Mouse (Mus musculus): Measurements from ENCODE around the gene Il17c. TPM values are rescaled to one million over a fixed set of nuclear protein-coding genes. Genes with fewer than 3 reads are reported as not detected.

Il17c gene
- not detected for total RNA-seq (2021)
- long read RNA-seq, experiment 1, result 0 reads
- long read RNA-seq, experiment 2, result 0 reads

DNA sequence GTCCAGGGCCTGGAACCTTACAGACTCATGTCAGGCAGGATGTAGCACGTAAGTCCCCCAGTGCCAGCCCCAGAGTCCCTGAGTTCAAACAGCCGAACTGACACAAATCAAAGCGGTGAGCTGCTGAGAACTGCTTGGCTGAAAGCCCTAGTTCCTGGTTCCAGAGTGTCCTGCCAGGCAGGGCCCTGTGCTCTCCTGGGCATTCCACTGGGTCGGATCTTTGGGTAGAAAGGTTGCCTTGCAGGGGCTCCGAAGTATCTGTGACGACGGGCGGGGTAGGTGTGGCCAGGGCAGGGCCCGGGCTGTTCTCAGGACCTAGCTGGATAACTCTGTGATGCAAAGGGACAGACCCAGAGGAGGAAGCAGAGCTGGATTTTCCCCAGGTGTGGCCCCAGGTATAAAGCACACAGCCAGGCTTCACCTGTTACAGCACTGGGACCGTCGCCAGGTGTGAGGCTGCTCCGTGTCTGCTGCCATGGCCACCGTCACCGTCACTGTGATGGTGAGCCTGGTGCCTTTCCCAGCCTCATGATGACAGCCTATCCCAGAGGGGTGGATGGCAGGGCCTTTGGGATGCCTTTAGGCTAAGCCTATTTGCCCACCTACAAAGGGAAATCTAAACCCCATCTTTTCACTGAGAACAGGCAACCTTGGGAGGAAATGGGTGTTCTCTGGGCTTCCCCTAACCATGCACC lies at the start of gene Il17c:
Gene Il17c, plus strand, starts transcription at position 645 of the 695 bp plus-strand sequence.
- DNase-seq (ENCODE audit: low spot score), result no peak

- DNase-seq (ENCODE audit: low spot score), result no peak
Measured at GRCm38 (mm10) chr8:122375320-122375719, 46.5 kb upstream of the Il17c start.

DNA sequence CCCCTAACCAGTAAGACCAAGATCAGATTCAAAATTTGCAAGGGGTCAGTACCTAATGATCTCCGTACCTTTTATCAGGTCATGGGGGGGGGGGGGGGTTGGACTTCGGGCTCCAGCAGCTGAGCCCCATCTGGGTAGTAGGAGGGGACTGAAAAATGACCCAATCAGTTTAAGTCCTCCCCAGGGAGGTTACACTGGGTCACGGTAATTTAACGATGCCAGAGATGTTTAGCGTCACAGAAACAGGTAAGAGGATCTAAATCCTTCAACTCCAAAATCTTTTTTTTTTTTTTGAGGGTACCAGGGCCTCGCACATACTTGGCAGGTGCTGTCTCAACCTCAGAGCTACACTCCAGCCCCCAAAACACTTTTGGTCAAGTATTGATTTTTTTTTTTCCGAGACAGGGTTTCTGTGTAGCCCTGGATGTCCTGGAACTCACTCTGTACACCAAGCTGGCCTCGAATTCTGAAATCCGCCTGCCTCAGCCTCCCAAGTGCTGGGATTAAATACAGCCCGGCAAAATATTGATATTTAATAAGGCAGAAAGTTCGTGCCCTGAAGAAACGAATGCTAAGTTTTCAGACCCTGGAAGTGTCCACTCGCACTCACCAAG lies 46.0 kb upstream of the Il17c start:
- DNase-seq (ENCODE audit: low spot score), result no peak

- peak; percentile 99 for DNase-seq (ENCODE audit: low spot score)
Measured at GRCm38 (mm10) chr8:122376365-122377231, 45.2 kb upstream of the Il17c start, which contains the start of gene Zc3h18. Zc3h18 (plus strand) TSS chr8:122376609.

- DNase-seq (ENCODE audit: low spot score), result no peak
Measured at GRCm38 (mm10) chr8:122383039-122383438, 38.8 kb upstream of the Il17c start.

DNA sequence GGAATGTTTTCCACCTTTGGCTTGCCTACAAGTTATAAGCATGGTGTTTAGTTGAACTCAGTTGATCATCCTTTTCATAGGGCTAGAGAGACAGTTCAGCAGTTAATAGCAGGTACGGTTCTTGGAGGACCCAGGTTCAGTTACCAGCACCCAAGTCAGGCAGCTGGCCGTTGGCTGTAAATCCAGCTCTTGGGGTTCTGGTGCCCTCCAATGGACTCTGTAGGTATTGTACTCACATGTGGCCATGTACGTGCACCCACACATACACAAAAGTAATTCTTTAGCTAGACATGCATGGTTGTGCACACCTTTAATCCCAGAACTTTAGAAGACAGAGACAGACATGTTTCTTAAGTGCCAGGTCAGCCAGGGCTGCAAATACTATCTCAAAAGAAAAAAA lies 32.5 kb upstream of the Il17c start:
- DNase-seq (ENCODE audit: low spot score), result no peak

GRCm38 (mm10) chr8:122390758-122391157 lies 31.1 kb upstream of the Il17c start:
- DNase-seq (ENCODE audit: low spot score), result no peak

DNA sequence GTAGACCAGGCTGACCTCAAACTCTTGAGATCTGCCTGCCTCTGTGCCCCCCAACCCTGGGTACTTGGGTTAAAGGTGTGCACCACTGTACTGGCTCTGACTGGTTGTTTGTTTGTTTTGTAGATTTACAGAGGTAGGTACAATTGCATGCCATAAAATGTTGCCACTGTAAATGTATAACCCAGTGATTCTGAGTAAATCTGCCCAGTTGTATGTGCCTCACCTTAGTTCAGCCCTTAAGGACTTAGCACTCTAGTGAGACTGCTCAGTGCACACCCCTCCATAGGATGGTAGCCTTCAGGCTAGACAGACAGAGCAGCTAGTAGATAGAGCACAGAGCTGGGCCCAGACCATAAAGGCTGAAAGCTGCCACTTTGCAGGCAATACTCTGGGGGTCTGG lies 28.1 kb upstream of the Il17c start:
- no peak for DNase-seq (ENCODE audit: low spot score)

DNA sequence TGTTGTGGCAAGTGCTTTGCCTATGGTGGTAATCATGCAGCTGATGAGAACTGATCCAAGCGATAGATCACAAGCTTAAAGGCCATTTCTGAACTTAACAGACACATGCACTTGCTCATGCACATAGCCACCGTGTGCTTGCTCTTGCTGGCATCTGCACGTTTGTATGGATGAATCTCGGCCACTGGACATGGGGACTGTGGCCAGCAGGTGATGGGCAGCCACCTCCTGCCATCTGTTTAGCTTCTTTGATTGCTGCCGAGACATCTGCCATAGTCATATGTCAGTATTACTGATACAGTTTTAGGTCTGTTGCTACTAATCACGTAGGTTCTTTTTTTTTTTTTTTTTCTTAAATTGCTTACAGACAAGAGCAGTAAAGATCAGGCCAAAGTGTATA lies 26.5 kb upstream of the Il17c start:
- DNase-seq (ENCODE audit: low spot score), result no peak

GRCm38 (mm10) chr8:122398186-122398585 lies 23.6 kb upstream of the Il17c start:
- peak; percentile 56 for DNase-seq (ENCODE audit: low spot score)

- DNase-seq (ENCODE audit: low spot score), result no peak
Measured at GRCm38 (mm10) chr8:122405146-122405805, 16.5 kb upstream of the Il17c start.

DNA sequence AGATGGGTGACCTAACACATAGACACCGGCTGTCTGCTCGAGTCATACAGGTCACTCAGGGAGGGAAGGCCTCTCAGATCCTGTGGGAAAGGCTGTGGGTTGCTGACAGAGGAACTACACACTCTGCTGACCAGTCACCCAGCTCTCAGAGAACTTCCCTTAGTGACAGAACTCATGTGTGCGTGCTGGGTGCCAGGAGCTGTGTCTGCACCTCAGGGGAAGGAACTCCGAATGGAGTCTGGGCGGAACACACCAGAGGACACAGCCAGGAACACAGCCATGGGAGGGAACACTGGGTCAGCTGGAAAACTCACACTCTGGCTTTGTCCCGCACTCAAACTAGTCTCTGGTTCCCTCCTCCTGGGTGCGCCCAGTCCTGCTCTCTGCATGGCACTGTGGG lies 14.1 kb upstream of the Il17c start:
- DNase-seq (ENCODE audit: low spot score), result peak; percentile 27

DNA sequence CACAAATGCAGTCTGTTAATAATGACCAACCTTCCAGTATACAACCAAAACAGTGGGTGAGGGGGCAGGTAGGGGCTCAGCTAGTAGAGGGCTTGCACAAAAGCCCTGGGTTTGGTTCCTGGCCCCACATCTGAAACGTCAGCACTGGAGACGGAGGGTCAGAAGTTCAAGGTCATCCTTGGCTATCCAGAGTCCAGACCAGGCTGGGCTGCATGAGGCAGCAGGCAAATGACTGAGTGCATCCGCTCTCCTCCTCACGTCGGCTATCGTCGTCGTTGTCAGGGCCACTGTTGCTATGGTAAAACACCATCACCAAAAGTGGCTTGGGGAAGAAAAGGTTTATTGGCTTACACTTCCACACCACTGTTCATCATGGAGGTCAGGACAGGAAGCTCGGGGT lies 7.5 kb upstream of the Il17c start:
- no peak for DNase-seq (ENCODE audit: low spot score)

DNA sequence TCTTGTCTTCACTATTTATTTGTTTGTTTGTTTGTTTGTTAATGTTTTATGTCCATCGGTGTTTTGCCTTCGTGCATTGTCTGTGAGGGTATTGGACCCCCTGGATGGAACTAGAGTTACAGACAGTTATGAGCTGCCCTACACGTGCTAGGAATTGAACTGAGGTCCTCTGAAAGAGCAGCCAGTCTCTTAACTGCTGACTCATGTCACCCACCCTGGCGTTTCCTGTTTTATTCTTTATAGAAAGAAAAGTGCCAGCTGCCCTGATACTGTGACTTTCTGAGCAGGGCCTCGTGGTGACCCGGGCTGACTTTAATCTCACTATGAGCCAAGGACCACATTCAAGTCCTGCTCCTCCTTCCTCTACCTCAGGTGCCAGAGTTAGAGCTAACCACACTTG lies 6.3 kb upstream of the Il17c start:
- DNase-seq (ENCODE audit: low spot score), result no peak

DNA sequence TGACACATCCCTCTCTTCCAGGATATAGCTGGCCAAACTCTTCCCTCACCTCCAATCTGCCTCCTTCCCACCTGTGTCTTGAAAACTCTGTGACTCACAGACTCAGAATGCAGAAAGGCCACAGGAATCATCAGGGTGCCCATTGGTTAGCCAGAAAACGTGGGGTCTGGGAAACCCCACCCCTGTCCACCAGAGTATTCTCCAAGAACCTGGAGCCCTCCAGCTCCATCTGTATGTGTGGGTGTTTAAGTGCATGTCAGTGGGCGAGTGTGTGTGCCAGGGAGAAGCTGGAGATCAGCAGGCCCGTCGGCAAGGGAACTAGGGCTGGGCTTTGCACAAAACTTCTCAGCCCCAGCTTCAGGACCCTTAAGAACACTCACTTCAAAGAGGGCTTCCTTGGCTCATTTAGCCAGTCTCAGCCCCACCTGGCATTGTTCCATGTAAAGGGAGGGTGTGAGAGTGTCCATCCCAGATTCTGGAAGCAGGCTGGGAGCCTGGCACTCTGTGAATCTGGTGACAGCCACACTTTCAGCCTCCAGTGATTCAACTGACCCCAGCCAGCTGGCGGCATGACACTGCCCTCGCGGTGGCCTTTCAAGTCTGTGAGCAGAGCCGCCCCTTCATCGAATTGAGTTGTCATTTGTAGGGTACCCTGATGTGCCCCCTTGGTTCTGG lies 1.8 kb upstream of the Il17c start:
- DNase-seq (ENCODE audit: low spot score), result no peak

- no peak for DNase-seq (ENCODE audit: low spot score)
Measured at GRCm38 (mm10) chr8:122423217-122423616, 1.4 kb downstream of the Il17c start.

GRCm38 (mm10) chr8:122423659-122424058 lies 1.8 kb downstream of the Il17c start:
- DNase-seq (ENCODE audit: low spot score), result peak; percentile 24

GRCm38 (mm10) chr8:122426145-122426544 lies 4.3 kb downstream of the Il17c start:
- DNase-seq (ENCODE audit: low spot score), result no peak

- DNase-seq (ENCODE audit: low spot score), result no peak
Measured at GRCm38 (mm10) chr8:122427607-122428006, 5.8 kb downstream of the Il17c start.

GRCm38 (mm10) chr8:122428163-122428562 lies 6.3 kb downstream of the Il17c start:
- no peak for DNase-seq (ENCODE audit: low spot score)

DNA sequence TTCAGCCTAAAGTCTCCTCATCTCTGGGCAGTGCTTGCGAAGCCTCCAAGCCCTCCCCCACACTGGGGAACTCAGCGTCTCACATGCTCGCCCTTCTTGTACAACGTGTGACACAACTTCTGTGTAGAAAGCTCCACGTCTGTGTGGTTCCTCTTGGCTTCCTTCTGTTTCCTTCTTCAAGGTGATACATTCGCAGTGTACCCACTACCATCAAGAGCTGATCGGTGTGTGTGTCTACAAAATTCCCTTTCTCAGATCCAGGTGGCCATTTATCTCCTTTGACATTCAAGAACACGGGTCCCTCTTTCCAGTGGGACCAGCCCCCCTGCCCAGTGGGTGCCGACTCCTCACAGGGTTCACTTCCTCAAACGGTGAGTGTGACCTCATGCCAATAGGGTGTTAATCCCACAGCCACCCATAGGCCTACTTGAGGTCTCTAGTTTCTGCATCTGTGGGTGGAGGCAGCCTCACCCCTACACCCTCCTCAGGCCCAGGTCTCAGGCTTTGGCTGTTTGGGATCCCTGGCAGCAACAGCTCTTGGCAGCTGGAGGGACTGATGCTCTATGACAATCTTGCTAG lies 8.3 kb downstream of the Il17c start:
- DNase-seq (ENCODE audit: low spot score), result no peak
